In the genomic region with DNA sequence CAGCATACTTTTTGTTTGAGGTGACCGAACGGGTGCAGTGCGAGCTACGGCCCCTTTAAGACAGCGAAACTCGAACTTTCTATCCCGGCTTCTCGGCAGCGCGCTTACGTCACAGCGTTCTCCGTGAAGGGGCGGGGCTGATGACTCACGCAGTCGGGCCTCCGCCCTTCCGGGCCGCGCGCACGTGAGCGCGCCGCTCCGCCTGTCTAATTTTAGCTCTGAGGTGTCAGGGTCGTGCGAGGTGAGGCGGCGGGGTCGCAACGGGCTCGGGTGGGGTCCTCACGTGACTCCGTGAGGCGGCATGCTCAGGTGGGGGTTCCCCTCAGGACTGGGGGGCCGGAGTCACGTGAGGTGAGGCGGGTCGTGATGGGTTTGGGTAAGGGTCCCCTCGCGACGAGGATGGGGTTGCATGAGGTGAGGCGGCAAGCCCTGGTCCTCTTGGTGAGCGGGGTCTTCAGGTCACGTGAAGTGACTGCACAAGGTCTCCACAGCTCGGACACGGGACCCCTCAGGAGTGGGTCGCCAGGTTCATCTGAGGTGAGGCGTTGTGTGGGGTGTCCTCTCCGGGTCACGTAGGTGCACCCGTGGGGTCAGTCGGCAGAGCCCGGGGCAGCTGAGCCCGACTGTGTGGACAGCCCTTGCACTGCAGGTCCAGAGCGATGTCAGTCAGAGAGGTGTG, we compare ENCODE assay signal across 8 mouse cellular contexts. TPM values are rescaled to one million over a fixed set of nuclear protein-coding genes. Genes with fewer than 3 reads are reported as not detected.
DNase-seq lines count a peak whose midpoint lies in the region; ATAC-seq lines count a peak whose summit lies in the region.

No protein-coding gene starts in this region.

- ATAC-seq in common myeloid progenitor, adult 5-6 weeks (replicated peaks; ENCODE audit: low read depth, poor library complexity, severe bottlenecking) = peak; percentile 88
- ATAC-seq in megakaryocyte progenitor cell, adult 5-6 weeks (replicated peaks; ENCODE audit: poor library complexity) = peak; percentile 87

- DNase-seq in ZHBTc4 (ENCODE audit: low read depth, low spot score) = peak; percentile 95
- DNase-seq in gastrocnemius, adult 8-10 months (ENCODE audit: low spot score in 2 of 2) = peak; percentile 89 to 90
- DNase-seq in induced T-regulatory cell, adult 2 months (ENCODE audit: low read depth) = peak; percentile 97
- peak; percentile 79 to 94 for DNase-seq in left cerebral cortex, adult 9 months (ENCODE audit: low spot score in 2 of 2)
- DNase-seq in right cerebral cortex, postnatal 14 days = peak; percentile 93
- DNase-seq in urinary bladder, postnatal 36 days (ENCODE audit: low spot score in 2 of 2) = peak; percentile 88 to 93

RNA-seq across cellular contexts. Expression of a gene that starts 6.6 kb away (rescaled TPM):
- 17.2 and 39.8 TPM in 2 replicates for total RNA-seq in common myeloid progenitor, adult 5-6 weeks (2017)
- total RNA-seq in gastrocnemius, adult 8-10 months (2022) = 10 to 100 TPM in 1 of 4 experiments, 1 to 10 TPM in 3; 1.9 to 19.3 (median 7.4) TPM
- 2.2 and 8.0 TPM in 2 replicates for total RNA-seq in megakaryocyte progenitor cell, adult 5-6 weeks (2015)
- total RNA-seq in megakaryocyte progenitor cell, adult 5-6 weeks (2017) = 1.0 and 20.5 TPM in 2 replicates

RNA-seq across cellular contexts. Expression of a gene that starts 59.8 kb away (rescaled TPM):
- 0.10 and 0.91 TPM in 2 replicates for total RNA-seq in common myeloid progenitor, adult 5-6 weeks (2017)
- total RNA-seq in gastrocnemius, adult 8-10 months (2022) = not detected
- total RNA-seq in megakaryocyte progenitor cell, adult 5-6 weeks (2015) = 0.12 TPM in 1 of 2 replicates, not detected in the other
- not detected in 2 replicates for total RNA-seq in megakaryocyte progenitor cell, adult 5-6 weeks (2017)

Comparison
In these comparisons a context has a peak if more than half of its experiments do, and no peak if none do; other contexts are left out.
1. Peak in every context shown above with its lines: DNase-seq and ATAC-seq.